Mouse (Mus musculus) C2C12 (cell line): ENCODE results near the gene Zfp711. TPM values are rescaled to one million over a fixed set of nuclear protein-coding genes. Genes with fewer than 3 reads are reported as not detected.

Experiments used
- H3K27me3 ChIP-seq: one replicate; pipeline ENCODE4 v1.6.1; 2011; ENCODE audit not compliant: control insufficient read depth, insufficient read depth, insufficient read length
- H3K36me3 ChIP-seq: one replicate; pipeline ENCODE4 v1.6.1; 2011; ENCODE audit not compliant: control insufficient read depth, insufficient read depth
- H3K4me3 ChIP-seq: one replicate; pipeline ENCODE4 v1.5.1; 2011; ENCODE audit warnings: mild to moderate bottlenecking, control low read depth; ENCODE audit not compliant: poor library complexity, insufficient read depth, severe bottlenecking
- H3K79me2 ChIP-seq: one replicate; pipeline ENCODE4 v1.6.1; 2011; ENCODE audit not compliant: control insufficient read depth, insufficient read depth
- H3K79me3 ChIP-seq: one replicate; pipeline ENCODE4 v1.6.1; 2011; ENCODE audit warnings: low read depth, control low read depth
- H3ac ChIP-seq: one replicate; pipeline ENCODE3; 2011; ENCODE audit warnings: low read depth; ENCODE audit not compliant: control insufficient read depth, insufficient read length
- CEBPB ChIP-seq: IDR thresholded peaks from one replicate; pipeline ENCODE4 v1.6.1; 2011; ENCODE audit warnings: low read depth, mild to moderate bottlenecking, control low read depth, moderate library complexity
- CTCF ChIP-seq: IDR thresholded peaks from one replicate; pipeline ENCODE4 v1.5.1; 2011; ENCODE audit not compliant: control insufficient read depth, insufficient read depth, insufficient read length
- FOSL1 ChIP-seq: IDR thresholded peaks from one replicate; pipeline ENCODE4 v1.8.0; 2011; ENCODE audit warnings: mild to moderate bottlenecking, low read length; ENCODE audit not compliant: poor library complexity, insufficient read depth, severe bottlenecking
- MAX ChIP-seq: IDR thresholded peaks from one replicate; pipeline ENCODE4 v1.6.1; 2011; ENCODE audit warnings: mild to moderate bottlenecking, control low read depth
- MYOD1 ChIP-seq: IDR thresholded peaks from one replicate; pipeline ENCODE4 v1.6.1; 2011; ENCODE audit warnings: low read depth; ENCODE audit not compliant: control insufficient read depth, insufficient read length
- MYOG ChIP-seq: IDR thresholded peaks from one replicate; pipeline ENCODE4 v1.6.1; 2011; ENCODE audit not compliant: control insufficient read depth, insufficient read length; ENCODE audit errors: extremely low read depth
- USF1 ChIP-seq: IDR thresholded peaks from one replicate; pipeline ENCODE4 v1.6.1; 2011; ENCODE audit warnings: low read depth, mild to moderate bottlenecking, control low read depth, moderate library complexity
- long read RNA-seq, 2 experiments: library from polyadenylated mRNA; unstranded; transcript quantifications; one replicate each; pipeline ENCODE4 v2.0.0; 2019 to 2020
- polyA plus RNA-seq: library from polyadenylated mRNA; unstranded; fragments of >200 nt; fragmentation: generic; extraction: Trizol; gene quantifications from one replicate; pipeline ENCODE4 v1.2.1, GENCODE M21; 2012; ENCODE audit warnings: missing spikeins

The Zfp711 gene
- polyA plus RNA-seq = not detected
- long read RNA-seq, experiment 1 = 0 reads
- long read RNA-seq, experiment 2 = 0 reads

GRCm38 (mm10) chrX:112600511-112601305 is at the start of gene Zfp711:
Gene Zfp711 (plus strand): TSS chrX:112600526.
- Histone ChIP-seq H3K4me3 (no peak within 1 kb of the TSS), H3K36me3 (no peaks in the 10 kb centered on the region), H3K79me3 (no peaks in the 10 kb centered on the region), H3K79me2 (no peaks in the 10 kb centered on the region), H3K27me3 (no peaks in the 10 kb centered on the region), H3ac (no peak within 1 kb of the TSS)
- TF ChIP-seq USF1 = no peak
- TF ChIP-seq CTCF = no peak

GRCm38 (mm10) chrX:112567716-112568115 is 32.6 kb upstream of the Zfp711 start:
- Histone ChIP-seq H3K36me3 (no peaks in the 10 kb centered on the region), H3K79me2 (no peaks in the 10 kb centered on the region), H3K4me3 (no peak overlapping the region), H3K27me3 (no peaks in the 10 kb centered on the region), H3K79me3 (no peaks in the 10 kb centered on the region), H3ac (no peak overlapping the region)
- TF ChIP-seq MYOD1 = no peak
- TF ChIP-seq MYOG = no peak
- TF ChIP-seq CEBPB = no peak
- no peak for TF ChIP-seq MAX
- no peak for TF ChIP-seq CTCF
- TF ChIP-seq FOSL1 = no peak
- no peak for TF ChIP-seq USF1

GRCm38 (mm10) chrX:112601306-112602120 is 1.2 kb downstream of the Zfp711 start:
- Histone ChIP-seq H3K79me3 (no peaks in the 10 kb centered on the region), H3K79me2 (no peaks in the 10 kb centered on the region), H3K4me3 (no peak overlapping the region), H3K36me3 (no peaks in the 10 kb centered on the region), H3K27me3 (no peaks in the 10 kb centered on the region), H3ac (no peak overlapping the region)
- TF ChIP-seq MYOG = no peak
- TF ChIP-seq USF1 = no peak
- TF ChIP-seq FOSL1 = no peak
- TF ChIP-seq MYOD1 = no peak
- no peak for TF ChIP-seq CTCF
- no peak for TF ChIP-seq CEBPB
- TF ChIP-seq MAX = no peak

- Histone ChIP-seq H3K4me3 (no peak overlapping the region), H3K79me2 (no peaks in the 10 kb centered on the region), H3ac (no peak overlapping the region), H3K27me3 (no peaks in the 10 kb centered on the region), H3K79me3 (no peaks in the 10 kb centered on the region), H3K36me3 (no peaks in the 10 kb centered on the region)
- TF ChIP-seq FOSL1 (no peak), CTCF (no peak), MYOD1 (no peak), MYOG (no peak), USF1 (no peak), CEBPB (no peak), MAX (no peak)
These were observed 75.2 kb downstream of the Zfp711 start for GRCm38 (mm10) chrX:112675525-112675924.

- H3K36me3 ChIP-seq = no peaks in the 10 kb centered on the region
These were observed 80.3 kb downstream of the Zfp711 start for GRCm38 (mm10) chrX:112680605-112681004.

More at GRCm38 (mm10) chrX:112680605-112681004, 80.3 kb downstream of the Zfp711 start:
- Histone ChIP-seq H3K79me2 (no peaks in the 10 kb centered on the region), H3K4me3 (no peak overlapping the region), H3K27me3 (no peaks in the 10 kb centered on the region), H3ac (no peak overlapping the region), H3K79me3 (no peaks in the 10 kb centered on the region)
- TF ChIP-seq USF1 (no peak), MAX (no peak), CEBPB (no peak), CTCF (no peak)

Other genes with a start within 250 kb of the Zfp711 start
- not detected for gene Satl1, start 193.7 kb upstream of the Zfp711 start, polyA plus RNA-seq
- gene 2010106E10Rik, start 105.3 kb upstream of the Zfp711 start, polyA plus RNA-seq = not detected
- not detected for gene Pof1b, start 98.1 kb downstream of the Zfp711 start, polyA plus RNA-seq